Mouse (Mus musculus) hindbrain, embryonic 10.5 days (tissue): ENCODE data around the gene Rhoj. TPM values are rescaled to one million over a fixed set of nuclear protein-coding genes. Genes with fewer than 3 reads are reported as not detected.

ENCODE experiments used
- DNase-seq: peaks from one replicate; pipeline ENCODE4 v3.0.0-alpha.2; 2017; ENCODE audit warnings: low spot score
- H3K27ac ChIP-seq: fragments of 300-500 bp; sonication (generic); 2 replicates; pipeline ENCODE4 v1.5.1; 2016; ENCODE audit warnings: mild to moderate bottlenecking, moderate library complexity
- H3K27me3 ChIP-seq: fragments of 300-500 bp; sonication (generic); 2 replicates; pipeline ENCODE4 v1.6.1; 2016; ENCODE audit warnings: mild to moderate bottlenecking; ENCODE audit not compliant: poor library complexity, insufficient read depth, severe bottlenecking
- H3K36me3 ChIP-seq: fragments of 300-500 bp; sonication (generic); 2 replicates; pipeline ENCODE4 v1.6.1; 2016; ENCODE audit warnings: mild to moderate bottlenecking, moderate library complexity
- H3K4me1 ChIP-seq: fragments of 300-500 bp; sonication (generic); replicated peaks from 2 replicates; pipeline ENCODE4 v1.6.1; 2016; ENCODE audit warnings: mild to moderate bottlenecking
- H3K4me3 ChIP-seq: fragments of 300-500 bp; sonication (generic); 2 replicates; pipeline ENCODE4 v1.5.1; 2016; ENCODE audit warnings: mild to moderate bottlenecking, moderate library complexity
- H3K9me3 ChIP-seq: fragments of 300-500 bp; sonication (generic); 2 replicates; pipeline ENCODE4 v1.6.1; 2016; ENCODE audit warnings: mild to moderate bottlenecking, moderate library complexity
- WGBS: fragments of 180-500 bp; shearing (Covaris S2); methylation state at CpG from one replicate; pipeline ENCODE4 v1.1.7; 2016; 5-methylcytosine and 5-hydroxymethylcytosine counted together
- polyA plus RNA-seq: library from polyadenylated mRNA; unstranded; fragments of >200 nt; fragmentation: Nextera tagmentation; extraction: Ambion mirVana; gene quantifications from 2 replicates; pipeline ENCODE4 v1.2.1, GENCODE M21; 2016

Rhoj gene
- polyA plus RNA-seq: 28.0 and 28.5 TPM in 2 replicates

DNA sequence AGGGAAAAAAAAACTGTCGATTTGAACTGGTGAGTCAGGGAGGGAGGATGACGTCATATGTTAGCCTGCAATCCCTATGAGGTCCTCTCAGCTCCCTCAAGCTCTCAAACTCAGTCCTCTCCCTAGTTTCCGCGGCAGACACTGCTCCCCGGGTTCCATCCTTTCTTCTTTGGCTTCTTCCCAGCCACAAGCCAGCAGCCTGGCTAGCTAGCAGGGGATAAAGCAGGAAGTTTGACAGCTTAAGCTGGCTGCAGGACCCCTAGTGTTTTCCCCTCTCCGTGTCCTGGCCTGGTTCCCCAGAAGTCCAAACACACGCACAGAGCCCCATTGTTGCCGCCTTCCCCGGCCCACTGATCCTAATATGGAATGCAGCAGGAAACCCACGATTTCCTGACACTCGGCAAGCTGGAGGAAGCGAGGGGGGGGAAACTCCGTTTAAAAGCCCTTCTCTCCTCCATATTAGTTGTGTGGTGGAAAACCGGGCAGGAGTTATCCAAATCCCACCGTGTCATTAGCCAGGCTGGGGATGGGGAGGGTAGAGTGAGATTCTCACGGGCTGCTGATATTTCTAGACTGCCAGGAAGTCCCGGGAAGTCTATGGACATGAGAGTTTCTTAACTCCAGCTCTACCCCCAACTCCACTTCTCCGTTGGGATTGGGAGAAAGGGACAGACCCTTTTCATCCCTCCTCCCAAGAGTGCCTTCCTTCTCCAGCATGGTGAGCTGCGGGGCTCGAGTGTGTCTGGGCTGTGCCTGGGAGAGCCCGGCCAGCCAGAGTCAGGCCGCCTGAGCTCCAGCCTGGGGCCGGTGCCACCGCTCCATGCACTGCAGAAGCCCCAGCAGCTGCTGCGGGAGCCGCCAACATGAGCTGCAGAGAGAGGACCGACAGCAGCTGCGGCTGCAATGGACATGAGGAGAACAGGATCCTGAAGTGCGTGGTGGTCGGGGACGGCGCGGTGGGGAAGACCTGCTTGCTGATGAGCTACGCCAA lies at the start of gene Rhoj:
Gene Rhoj (plus strand): TSS at position 362 of the 991 bp plus-strand sequence.
- Histone ChIP-seq H3K27me3 (peaks cover 7% of the 10 kb centered on the region; the same call in 1 of the 2 replicates), H3K36me3 (no peaks in the 10 kb centered on the region), H3K4me3 (peak within 1 kb of the TSS; percentile 66), H3K9me3 (no peaks in the 10 kb centered on the region), H3K4me1 (peaks cover 19% of the 10 kb centered on the region), H3K27ac (peak within 1 kb of the TSS; percentile 89)
- WGBS: under 1% methylated on average over 34 of the region's 34 CpGs
- DNase-seq: peak; percentile 78

DNA sequence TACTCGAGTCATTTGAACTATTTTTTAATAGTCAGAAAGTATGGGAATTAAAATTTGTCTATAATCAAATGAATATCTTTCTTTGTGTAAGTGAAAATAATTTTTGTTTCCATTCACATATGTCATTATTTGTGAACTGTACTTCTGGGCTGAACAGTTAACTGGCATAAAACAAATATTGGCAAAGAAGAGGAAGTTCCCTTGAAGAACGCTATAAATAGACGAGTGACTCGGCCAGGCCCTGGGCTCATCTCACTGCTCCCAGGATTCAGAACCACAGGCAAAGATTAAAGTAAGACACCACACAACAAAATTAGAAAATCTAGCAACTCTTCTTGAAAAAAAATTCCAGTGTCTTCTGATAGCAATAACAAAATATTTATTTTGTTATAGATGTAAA lies 36.4 kb upstream of the Rhoj start:
- no peak overlapping the region for H3K4me3 ChIP-seq
- no peak for DNase-seq
- H3K4me1 ChIP-seq: no peaks in the 10 kb centered on the region
- H3K27ac ChIP-seq: no peak overlapping the region
- H3K27me3 ChIP-seq: no peaks in the 10 kb centered on the region
- no peaks in the 10 kb centered on the region for H3K36me3 ChIP-seq
- H3K9me3 ChIP-seq: no peaks in the 10 kb centered on the region
- 83% methylated on average over 4 of the region's 4 CpGs for WGBS

DNA sequence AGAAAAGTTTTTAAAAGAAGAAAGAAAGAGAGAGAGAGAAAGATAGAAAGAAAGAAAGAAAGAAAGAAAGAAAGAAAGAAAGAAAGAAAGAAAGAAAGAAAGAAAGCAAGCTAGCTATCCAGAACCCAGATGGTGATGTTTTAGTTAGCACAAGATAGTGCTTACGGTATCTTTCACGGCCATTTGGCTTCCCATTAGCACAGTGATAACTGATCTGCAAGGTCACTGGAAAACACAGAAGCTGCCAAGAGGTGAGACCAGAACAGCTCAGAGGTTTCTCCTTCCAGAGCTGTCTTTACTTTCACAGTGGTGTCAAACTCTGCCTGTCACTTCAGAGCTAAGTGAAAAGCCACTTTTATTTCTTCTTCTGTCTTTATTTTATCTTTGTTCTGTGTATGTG lies 32.4 kb upstream of the Rhoj start:
- Histone ChIP-seq H3K27ac (no peak overlapping the region), H3K4me1 (no peaks in the 10 kb centered on the region), H3K36me3 (no peaks in the 10 kb centered on the region), H3K27me3 (no peaks in the 10 kb centered on the region), H3K4me3 (no peak overlapping the region), H3K9me3 (no peaks in the 10 kb centered on the region)
- 72% methylated on average over 2 of the region's 2 CpGs for WGBS
- no peak for DNase-seq

DNA sequence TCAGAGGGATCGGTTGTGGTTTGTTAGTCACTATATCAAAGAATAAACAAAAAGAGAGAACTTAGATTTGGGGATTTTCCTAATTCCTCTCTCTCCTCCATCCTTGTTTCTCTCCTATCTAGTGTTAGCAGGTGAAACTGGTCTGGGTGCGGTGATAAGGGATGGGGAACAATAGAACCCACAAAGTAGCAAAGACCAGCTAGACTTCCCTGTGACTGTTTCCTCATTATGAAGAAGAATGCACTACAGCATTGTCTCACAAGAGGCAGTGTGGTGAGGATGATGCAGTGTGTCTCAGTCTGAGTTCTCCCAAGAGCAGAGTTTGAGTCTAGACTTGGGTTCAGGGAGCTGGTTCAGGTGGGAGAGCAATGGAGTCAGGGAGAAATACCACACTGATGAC lies 30.7 kb upstream of the Rhoj start:
- Histone ChIP-seq H3K27ac (no peak overlapping the region), H3K4me1 (no peaks in the 10 kb centered on the region), H3K9me3 (no peaks in the 10 kb centered on the region), H3K27me3 (no peaks in the 10 kb centered on the region), H3K4me3 (no peak overlapping the region), H3K36me3 (no peaks in the 10 kb centered on the region)
- no peak for DNase-seq
- WGBS: 89% methylated on average over 2 of the region's 2 CpGs

DNA sequence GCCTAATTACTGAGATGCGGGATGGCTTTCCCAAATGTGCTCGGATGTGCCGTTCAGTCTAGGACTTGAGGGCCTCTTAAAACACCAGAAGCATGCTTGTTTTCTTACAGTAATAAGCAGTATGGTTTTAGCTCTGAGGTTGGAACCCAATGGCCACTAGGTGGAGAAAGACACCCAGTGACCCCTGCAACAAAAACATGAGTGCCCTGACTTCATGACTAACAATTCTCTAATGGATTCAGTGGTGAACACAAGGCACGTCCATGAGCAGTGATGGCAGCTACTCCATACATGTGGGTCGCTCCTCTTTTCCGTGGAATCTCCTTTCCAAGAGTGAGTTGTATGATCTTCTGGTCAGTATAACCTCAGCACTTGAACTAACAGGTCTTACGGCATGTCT lies 27.6 kb upstream of the Rhoj start:
- peaks cover 3% of the 10 kb centered on the region; the same call in 1 of the 2 replicates for H3K4me1 ChIP-seq
- no peak for DNase-seq
- H3K4me3 ChIP-seq: no peak overlapping the region
- no peak overlapping the region for H3K27ac ChIP-seq
- no peaks in the 10 kb centered on the region for H3K9me3 ChIP-seq
- WGBS: 71% methylated on average over 7 of the region's 7 CpGs
- no peaks in the 10 kb centered on the region for H3K36me3 ChIP-seq
- no peaks in the 10 kb centered on the region for H3K27me3 ChIP-seq

DNA sequence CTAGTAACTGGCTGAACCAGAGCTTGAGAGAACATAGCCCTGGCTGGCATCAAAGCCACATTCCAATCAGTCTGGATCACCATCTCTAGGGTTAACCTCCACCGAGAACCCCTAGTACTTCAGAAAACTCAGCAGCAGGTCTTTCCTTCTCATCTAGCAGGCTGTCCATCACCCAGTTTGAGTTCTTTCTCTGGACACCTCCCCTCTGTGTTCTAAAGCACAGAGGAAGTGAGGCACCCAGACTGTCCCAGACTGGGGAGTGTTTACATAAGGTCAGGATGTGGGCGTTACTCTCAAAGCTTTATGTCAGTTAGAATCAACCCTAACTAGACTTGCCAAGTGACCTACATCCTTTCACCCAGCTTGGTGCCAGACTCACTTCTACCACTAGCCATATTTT lies 24.9 kb upstream of the Rhoj start:
- Histone ChIP-seq H3K4me1 (peaks cover 6% of the 10 kb centered on the region), H3K27me3 (no peaks in the 10 kb centered on the region), H3K27ac (no peak overlapping the region), H3K4me3 (no peak overlapping the region), H3K36me3 (no peaks in the 10 kb centered on the region), H3K9me3 (no peaks in the 10 kb centered on the region)
- 35% methylated on average over 2 of the region's 2 CpGs for WGBS
- no peak for DNase-seq

DNA sequence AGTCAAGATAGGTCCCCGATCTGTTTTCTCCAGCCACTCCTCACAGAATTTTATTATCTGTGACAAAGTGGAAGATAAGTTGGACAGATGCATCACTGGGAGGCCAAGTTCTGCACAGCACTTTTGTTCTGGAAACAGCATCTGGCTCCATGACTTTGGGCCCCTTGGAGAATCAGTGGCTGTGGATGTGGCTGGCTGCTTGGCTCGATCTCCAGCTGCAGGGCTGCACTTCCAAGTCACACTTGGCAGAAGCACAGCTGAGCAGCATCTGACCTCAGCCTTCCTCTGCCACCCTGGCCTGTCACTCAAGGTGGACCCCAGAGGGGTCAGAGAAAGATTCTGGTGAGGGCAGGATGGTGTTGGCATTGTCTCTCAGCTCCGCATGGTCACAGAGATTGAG lies 22.0 kb upstream of the Rhoj start:
- 72% methylated on average over 3 of the region's 3 CpGs for WGBS
- no peaks in the 10 kb centered on the region for H3K36me3 ChIP-seq
- no peak overlapping the region for H3K4me3 ChIP-seq
- H3K27ac ChIP-seq: peak overlapping the region; percentile 45; the same call in 1 of the 2 replicates
- no peak for DNase-seq
- no peaks in the 10 kb centered on the region for H3K27me3 ChIP-seq
- no peaks in the 10 kb centered on the region for H3K9me3 ChIP-seq
- peaks cover 6% of the 10 kb centered on the region for H3K4me1 ChIP-seq

DNA sequence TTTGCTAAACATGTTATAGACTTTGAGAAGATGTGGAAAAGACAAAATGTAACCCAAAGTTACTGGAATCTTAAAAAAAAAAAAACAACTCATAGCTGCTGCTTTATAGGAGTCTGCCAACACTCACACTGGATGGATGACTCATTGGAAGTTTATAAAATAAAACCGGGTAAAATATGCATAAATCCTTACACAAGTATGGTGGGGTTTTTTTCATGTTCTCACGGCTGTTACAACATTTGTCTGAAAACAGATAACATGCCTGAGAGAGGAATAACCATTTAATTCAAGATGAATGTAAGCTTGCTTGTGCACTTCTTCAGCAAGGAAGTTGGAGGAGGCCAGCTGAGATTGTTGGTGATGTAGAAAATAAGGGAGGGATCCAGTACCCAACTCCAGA lies 17.6 kb upstream of the Rhoj start:
- no peak for DNase-seq
- 87% methylated on average over 2 of the region's 2 CpGs for WGBS
- Histone ChIP-seq H3K4me1 (peaks cover 3% of the 10 kb centered on the region), H3K4me3 (no peak overlapping the region), H3K27ac (no peak overlapping the region), H3K9me3 (no peaks in the 10 kb centered on the region), H3K36me3 (no peaks in the 10 kb centered on the region), H3K27me3 (no peaks in the 10 kb centered on the region)

DNA sequence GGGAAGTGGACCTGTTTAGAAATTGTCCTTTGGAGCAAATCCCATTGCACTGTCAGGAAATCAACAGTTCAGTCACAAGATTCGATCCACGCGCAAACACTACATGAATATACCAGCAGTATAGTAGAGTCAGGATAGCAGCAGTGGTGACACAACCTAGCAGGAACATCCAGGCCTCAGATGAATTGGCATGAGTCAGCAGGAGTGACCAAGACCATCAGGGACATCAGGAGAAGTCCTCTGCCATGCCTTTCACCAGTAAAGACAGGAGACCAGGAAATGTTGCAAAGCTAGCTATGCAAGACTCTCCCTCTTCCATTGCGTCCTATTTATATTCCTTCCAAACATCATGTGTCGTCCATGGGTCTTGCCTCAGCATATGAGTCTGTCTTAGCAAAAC lies 16.6 kb upstream of the Rhoj start:
- Histone ChIP-seq H3K36me3 (no peaks in the 10 kb centered on the region), H3K9me3 (no peaks in the 10 kb centered on the region), H3K4me1 (no peaks in the 10 kb centered on the region), H3K27ac (no peak overlapping the region), H3K4me3 (no peak overlapping the region), H3K27me3 (no peaks in the 10 kb centered on the region)
- 94% methylated on average over 5 of the region's 5 CpGs for WGBS
- no peak for DNase-seq

DNA sequence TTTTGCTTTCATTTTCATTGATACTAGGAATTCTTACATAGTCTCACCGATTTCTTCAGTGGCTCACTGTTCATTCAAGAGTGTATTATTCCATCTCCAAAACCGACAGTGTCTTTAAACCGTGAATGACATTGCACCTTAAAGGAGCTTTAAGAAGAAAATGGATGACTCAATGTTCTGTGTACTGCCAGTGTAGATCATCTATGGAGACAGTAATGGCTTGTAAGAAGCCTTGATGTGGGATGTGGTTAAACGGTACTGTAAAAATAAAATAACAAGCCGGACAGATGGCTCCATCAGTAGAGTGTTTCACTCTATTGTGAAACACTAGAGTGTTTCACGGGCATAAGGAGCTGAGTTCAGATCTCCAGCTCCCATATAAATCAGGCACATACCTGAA lies 15.2 kb upstream of the Rhoj start:
- WGBS: 92% methylated on average over 6 of the region's 6 CpGs
- no peaks in the 10 kb centered on the region for H3K9me3 ChIP-seq

DNA sequence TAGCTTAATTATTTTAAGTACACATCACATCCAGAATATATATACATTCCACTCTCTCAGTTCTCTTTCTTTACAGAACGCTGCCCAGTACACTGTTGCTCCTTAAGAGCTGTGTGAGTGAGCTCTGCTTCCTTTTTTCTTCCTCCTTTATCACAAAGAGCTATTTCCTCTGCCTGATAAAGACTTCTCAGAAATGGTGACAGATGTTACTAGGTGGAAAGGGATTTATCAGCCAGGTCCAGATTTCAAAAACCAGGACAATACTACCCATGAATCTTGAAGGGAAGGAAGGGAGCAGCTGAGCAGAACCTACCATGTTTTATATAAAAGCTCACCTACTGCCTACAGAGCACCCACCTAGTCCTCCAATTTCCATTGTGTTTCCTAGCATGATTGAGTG lies 8.3 kb upstream of the Rhoj start:
- no peaks in the 10 kb centered on the region for H3K27me3 ChIP-seq
- no peak overlapping the region for H3K27ac ChIP-seq
- no peaks in the 10 kb centered on the region for H3K4me1 ChIP-seq
- DNase-seq: no peak
- no peaks in the 10 kb centered on the region for H3K36me3 ChIP-seq
- H3K4me3 ChIP-seq: no peak overlapping the region
- no peaks in the 10 kb centered on the region for H3K9me3 ChIP-seq
- 78% methylated on average over 1 of the region's 1 CpGs for WGBS

More for the DNA sequence above, 15.2 kb upstream of the Rhoj start:
- DNase-seq: no peak
- Histone ChIP-seq H3K4me1 (no peaks in the 10 kb centered on the region), H3K36me3 (no peaks in the 10 kb centered on the region), H3K4me3 (no peak overlapping the region), H3K27me3 (no peaks in the 10 kb centered on the region), H3K27ac (no peak overlapping the region)

DNA sequence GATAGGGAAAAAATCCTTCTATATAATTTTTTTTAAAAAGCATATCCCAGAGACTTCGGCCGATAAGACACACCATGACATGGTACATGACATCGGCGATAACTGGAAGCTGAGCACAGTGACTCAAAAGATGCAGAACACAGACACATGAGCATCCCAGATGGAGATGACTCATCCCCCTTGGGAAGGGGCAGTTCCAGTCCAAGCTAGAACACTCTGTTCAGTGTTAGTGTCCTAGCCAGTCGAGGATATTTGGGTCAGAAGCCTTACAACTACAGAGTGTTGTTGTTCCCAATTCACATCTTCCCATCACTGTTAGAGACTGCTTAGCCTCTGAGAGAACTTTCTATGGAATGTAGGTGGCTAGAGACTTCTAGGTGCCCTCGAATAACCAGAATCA lies 4.0 kb upstream of the Rhoj start:
- WGBS: 91% methylated on average over 6 of the region's 6 CpGs
- H3K4me1 ChIP-seq: peaks cover 17% of the 10 kb centered on the region
- no peaks in the 10 kb centered on the region for H3K9me3 ChIP-seq
- H3K36me3 ChIP-seq: no peaks in the 10 kb centered on the region
- no peak for DNase-seq
- no peak overlapping the region for H3K27ac ChIP-seq
- no peak overlapping the region for H3K4me3 ChIP-seq
- no peaks in the 10 kb centered on the region for H3K27me3 ChIP-seq

DNA sequence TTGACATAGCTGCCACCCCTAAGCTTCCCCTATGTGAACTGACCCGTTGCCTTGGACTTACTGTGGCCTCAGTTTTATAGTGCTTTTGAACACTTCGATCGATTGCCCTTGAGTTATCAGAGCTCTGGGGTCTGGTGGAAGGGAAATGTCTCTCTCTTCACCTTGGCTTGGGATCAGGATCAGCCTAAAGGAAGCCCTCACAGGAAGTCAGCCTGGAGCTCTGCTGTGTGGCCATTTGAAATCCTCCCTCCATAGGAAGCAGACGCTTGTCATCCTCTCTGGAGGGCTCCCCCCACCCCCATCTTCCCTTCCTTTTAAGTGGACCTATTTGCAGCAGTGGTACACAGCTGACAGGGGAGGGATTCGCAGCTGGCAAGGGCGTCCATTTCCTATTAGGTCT lies 1.6 kb downstream of the Rhoj start:
- H3K27ac ChIP-seq: no peak overlapping the region
- DNase-seq: peak; percentile 16
- WGBS: 53% methylated on average over 6 of the region's 6 CpGs
- H3K4me3 ChIP-seq: peak overlapping the region; percentile 24; the same call in 1 of the 2 replicates
- peaks cover 7% of the 10 kb centered on the region; the same call in 1 of the 2 replicates for H3K27me3 ChIP-seq
- no peaks in the 10 kb centered on the region for H3K9me3 ChIP-seq
- peaks cover 19% of the 10 kb centered on the region for H3K4me1 ChIP-seq
- no peaks in the 10 kb centered on the region for H3K36me3 ChIP-seq
